Mouse (Mus musculus): Measurements from ENCODE around the gene Usp2. TPM values are rescaled to one million over a fixed set of nuclear protein-coding genes. Genes with fewer than 3 reads are reported as not detected.

Usp2 gene
- total RNA-seq (2012; rRNA removed) (3.6 and 4.3 TPM in 2 replicates), polyA plus RNA-seq (2012; ENCODE audit: insufficient read depth in 1 of 2, insufficient read length in 2 of 2, low read depth in 1 of 2, low replicate concordance in 2 of 2, missing spikeins in 1 of 2) (10 to 100 TPM in 1 of 2 experiments, not detected in 1; 13.9 TPM)

- Histone ChIP-seq H3K9me3 (replicated peaks; ENCODE audit: insufficient read depth, low read length) (no peaks in the 10 kb centered on the region), H3K9ac (ENCODE audit: control insufficient read depth, low read depth, low read length, poor library complexity, severe bottlenecking) (peak within 1 kb of the TSS; percentile 71), H3K36me3 (ENCODE audit: control insufficient read depth in 1 of 2, insufficient read depth in 2 of 2, low read length in 2 of 2) (peaks cover 0 to 3% of the 10 kb centered on the region in 2 experiments; a peak in 1 of 4 replicates), H3K27ac (ENCODE audit: control insufficient read depth, low read depth, low read length) (peak within 1 kb of the TSS; percentile 31; the same call in 1 of the 2 replicates), H3K27me3 (ENCODE audit: control insufficient read depth in 1 of 2, insufficient read depth in 2 of 2, low read length in 2 of 2) (no peaks in the 10 kb centered on the region), H3K4me3 (ENCODE audit: control insufficient read depth in 1 of 2, insufficient read depth in 1 of 2, low read depth in 2 of 2, low read length in 2 of 2) (peak within 1 kb of the TSS; percentile 52 to 67), H3K4me1 (ENCODE audit: control insufficient read depth in 1 of 2, insufficient read depth in 2 of 2, low read length in 2 of 2) (peaks cover 0 to 10% of the 10 kb centered on the region in 2 experiments; a peak in 2 of 4 replicates), H3K79me2 (ENCODE audit: control insufficient read depth, insufficient read depth, low read length, poor library complexity) (no peaks in the 10 kb centered on the region; the same call in 1 of the 2 replicates)
- peak; percentile 97 for DNase-seq (ENCODE audit: low read depth, low spot score)
- 0 out of 2 replicates have a peak, but pooled peaks have one; percentile 4 for TF ChIP-seq GATA1 (IDR thresholded peaks at IDR 0.05; ENCODE audit: low read depth, low read length)
- peak; percentile 88 for TF ChIP-seq MYC (IDR thresholded peaks at IDR 0.05; ENCODE audit: low read depth, low read length)
- no peak for TF ChIP-seq ZKSCAN1 (IDR thresholded peaks at IDR 0.05; ENCODE audit: low read depth, low read length)
- TF ChIP-seq SIN3A (IDR thresholded peaks at IDR 0.05; ENCODE audit: low read length): peak; percentile 100
- no peak for TF ChIP-seq TAL1 (IDR thresholded peaks at IDR 0.05; ENCODE audit: low read length)
- 0 out of 2 replicates have a peak, but pooled peaks have one; percentile 5 for TF ChIP-seq ELF1 (IDR thresholded peaks at IDR 0.05; ENCODE audit: low read depth, low read length)
- peak; percentile 30 for TF ChIP-seq RAD21 (IDR thresholded peaks at IDR 0.05; ENCODE audit: low read depth, low read length)
- no peak for TF ChIP-seq E2F4 (IDR thresholded peaks at IDR 0.05; ENCODE audit: borderline replicate concordance, low read depth, low read length)
- TF ChIP-seq MAZ (IDR thresholded peaks at IDR 0.05; ENCODE audit: low read depth, low read length): peak; percentile 90; the same call in 1 of the 2 replicates
- TF ChIP-seq UBTF (IDR thresholded peaks at IDR 0.05; ENCODE audit: borderline replicate concordance, insufficient read depth, low read depth, low read length): peak; percentile 97; the same call in 1 of the 2 replicates
- peak; percentile 100 for TF ChIP-seq MXI1 (IDR thresholded peaks at IDR 0.05; ENCODE audit: low read depth, low read length)
- TF ChIP-seq CTCF (IDR thresholded peaks at IDR 0.05 in 2 of 3, conservative IDR thresholded peaks at IDR 0.05 in 1 of 3; ENCODE audit: control insufficient read depth in 1 of 3, insufficient read depth in 1 of 3, low read depth in 2 of 3, low read length in 3 of 3, poor library complexity in 1 of 3, severe bottlenecking in 1 of 3): peak; percentile 50 to 89 (median 77); a peak in 5 of 6 replicates
- no peak for TF ChIP-seq ZNF384 (IDR thresholded peaks at IDR 0.05; ENCODE audit: low read depth, low read length)
- peak; percentile 85 for TF ChIP-seq USF1 (IDR thresholded peaks at IDR 0.05; ENCODE audit: low read depth, low read length)
- no peak for TF ChIP-seq MAFK (IDR thresholded peaks at IDR 0.05; ENCODE audit: borderline replicate concordance, low read depth, low read length)
- TF ChIP-seq MAX (IDR thresholded peaks at IDR 0.05; ENCODE audit: low read length): peak; percentile 100
- peak; percentile 26; the same call in 1 of the 2 replicates for TF ChIP-seq SMC3 (IDR thresholded peaks at IDR 0.05; ENCODE audit: low read depth, low read length)
- TF ChIP-seq ETS1 (IDR thresholded peaks at IDR 0.05; ENCODE audit: low read depth, low read length): peak; percentile 37; the same call in 1 of the 2 replicates
- TF ChIP-seq HCFC1 (IDR thresholded peaks at IDR 0.05; ENCODE audit: low read depth, low read length): peak; percentile 48; the same call in 1 of the 2 replicates
These were observed at the start of gene Usp2 for GRCm38 (mm10) chr9:44066785-44067225. TSS of gene Usp2 (plus strand) at chr9:44067021.

DNA sequence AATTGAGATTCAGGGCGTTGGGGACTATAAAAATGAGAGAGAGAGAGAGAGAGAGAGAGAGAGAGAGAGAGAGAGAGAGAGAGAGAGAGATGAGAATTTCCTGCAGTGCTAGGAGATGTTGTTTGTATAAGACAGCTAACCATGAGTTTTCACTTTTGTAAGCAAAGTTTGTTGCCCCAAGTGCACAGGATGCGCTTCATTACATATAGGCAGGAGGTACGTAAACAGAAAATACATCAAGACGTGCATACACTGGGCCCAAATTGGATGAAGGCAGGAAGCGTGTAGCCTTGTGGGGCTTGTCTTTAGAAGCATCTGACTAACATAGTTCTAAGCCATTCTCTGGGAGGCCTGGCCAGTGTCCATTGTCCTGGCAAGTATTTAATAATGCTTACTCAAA, 49.0 kb upstream of the Usp2 start:
- Histone ChIP-seq H3K27me3 (ENCODE audit: control insufficient read depth in 1 of 2, insufficient read depth in 2 of 2, low read length in 2 of 2) (peaks cover 0 to 2% of the 10 kb centered on the region in 2 experiments; a peak in 2 of 4 replicates), H3K9me3 (replicated peaks; ENCODE audit: insufficient read depth, low read length) (no peaks in the 10 kb centered on the region), H3K9ac (ENCODE audit: control insufficient read depth, low read depth, low read length, poor library complexity, severe bottlenecking) (no peak overlapping the region), H3K27ac (ENCODE audit: control insufficient read depth, low read depth, low read length) (no peak overlapping the region), H3K4me1 (ENCODE audit: control insufficient read depth in 1 of 2, insufficient read depth in 2 of 2, low read length in 2 of 2) (no peaks in the 10 kb centered on the region), H3K79me2 (ENCODE audit: control insufficient read depth, insufficient read depth, low read length, poor library complexity) (no peaks in the 10 kb centered on the region), H3K36me3 (ENCODE audit: control insufficient read depth in 1 of 2, insufficient read depth in 2 of 2, low read length in 2 of 2) (no peaks in the 10 kb centered on the region), H3K4me3 (ENCODE audit: control insufficient read depth in 1 of 2, insufficient read depth in 1 of 2, low read depth in 2 of 2, low read length in 2 of 2) (no peak overlapping the region)
- DNase-seq (ENCODE audit: low read depth, low spot score): no peak
- no peak for TF ChIP-seq MYB (IDR thresholded peaks at IDR 0.05; ENCODE audit: low read depth, low read length)
- no peak for TF ChIP-seq MAX (IDR thresholded peaks at IDR 0.05; ENCODE audit: low read length)
- TF ChIP-seq CHD1 (IDR thresholded peaks at IDR 0.05; ENCODE audit: low read depth, low read length): no peak
- no peak for TF ChIP-seq ZNF384 (IDR thresholded peaks at IDR 0.05; ENCODE audit: low read depth, low read length)
- TF ChIP-seq MYC (IDR thresholded peaks at IDR 0.05; ENCODE audit: low read depth, low read length): no peak
- TF ChIP-seq NRF1 (IDR thresholded peaks at IDR 0.05; ENCODE audit: insufficient read depth, low read depth, low read length, poor library complexity, severe bottlenecking): no peak
- no peak for TF ChIP-seq ETS1 (IDR thresholded peaks at IDR 0.05; ENCODE audit: low read depth, low read length)
- TF ChIP-seq SMC3 (IDR thresholded peaks at IDR 0.05; ENCODE audit: low read depth, low read length): no peak
- no peak for TF ChIP-seq E2F4 (IDR thresholded peaks at IDR 0.05; ENCODE audit: borderline replicate concordance, low read depth, low read length)

Measured in MEL (cell line).